In the genomic region with DNA sequence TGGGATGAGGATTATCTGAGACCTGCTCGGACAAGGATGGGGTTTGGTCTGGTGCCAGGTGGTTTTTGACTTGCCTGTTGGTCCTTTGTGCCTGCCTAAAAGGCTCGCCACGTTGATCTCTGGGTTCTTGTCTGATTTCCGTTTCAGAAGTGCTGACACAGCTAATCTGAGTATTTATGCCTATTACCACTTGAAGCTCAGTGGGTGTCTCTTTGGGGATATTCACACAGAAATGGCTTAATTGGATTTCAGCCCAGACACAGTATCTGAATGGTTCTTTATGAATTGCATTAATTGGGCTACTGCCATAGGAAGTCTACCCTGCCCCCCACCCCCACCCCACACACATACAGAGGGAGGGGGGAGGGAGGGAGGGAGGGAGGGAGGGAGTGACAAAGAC, we compare ENCODE assay signal across 11 mouse cellular contexts. TPM values are rescaled to one million over a fixed set of nuclear protein-coding genes. Genes with fewer than 3 reads are reported as not detected.
DNase-seq lines count a peak whose midpoint lies in the region; ATAC-seq lines count a peak whose summit lies in the region.
"Had no signal": no experiment of that assay in that cellular context is flagged by ENCODE, and none has a peak within 500 bp of the region (broad histone marks: within the 10 kb centered on the region; RNA-seq: fewer than 3 reads in every experiment).

No protein-coding gene starts in this region.

- H3K4me1 ChIP-seq in forebrain, embryonic 14.5 days (ENCODE audit: control insufficient read depth, insufficient read depth, low read length) = peaks cover 29% of the 10 kb centered on the region
- H3K4me1 ChIP-seq in liver, embryonic 11.5 days (replicated peaks; ENCODE audit: control insufficient read depth, insufficient read depth, low read length) = peaks cover 22% of the 10 kb centered on the region

- no peak overlapping the region for H3K4me2 ChIP-seq in forebrain, embryonic 14.5 days (ENCODE audit: low read length)
- no peak overlapping the region for H3K4me2 ChIP-seq in liver, embryonic 11.5 days

- H3K27ac ChIP-seq in forebrain, embryonic 14.5 days (ENCODE audit: low read depth, low read length) = no peak overlapping the region
- H3K27ac ChIP-seq in liver, embryonic 11.5 days (ENCODE audit: low read depth, low read length) = no peak overlapping the region
- H3K27ac ChIP-seq: liver, embryonic 14.5 days had no signal

- no peaks in the 10 kb centered on the region for H3K9me3 ChIP-seq in forebrain, embryonic 14.5 days (replicated peaks; ENCODE audit: control insufficient read depth, low read length)
- no peaks in the 10 kb centered on the region for H3K9me3 ChIP-seq in liver, embryonic 11.5 days (ENCODE audit: control insufficient read depth, low read length)
- H3K9me3 ChIP-seq: G1E had no signal

- no peak overlapping the region for H3K4me3 ChIP-seq in forebrain, embryonic 14.5 days (ENCODE audit: low read depth, low read length)
- H3K4me3 ChIP-seq in liver, embryonic 11.5 days (ENCODE audit: low read depth, low read length) = no peak overlapping the region

- no peaks in the 10 kb centered on the region for H3K36me3 ChIP-seq in forebrain, embryonic 14.5 days (ENCODE audit: control insufficient read depth, insufficient read depth, low read length)
- H3K36me3 ChIP-seq in liver, embryonic 11.5 days (ENCODE audit: control insufficient read depth, insufficient read depth, low read length) = no peaks in the 10 kb centered on the region

- peak; percentile 65 for DNase-seq in left cerebral cortex, postnatal 4 days
- no peak for DNase-seq in left cerebral cortex, postnatal 36 days (ENCODE audit: low spot score in 2 of 2)
- peak; percentile 45 for DNase-seq in brain, adult 2 months (ENCODE audit: low read depth, low spot score)
- DNase-seq in forebrain, embryonic 14.5 days (ENCODE audit: low spot score) = peak; percentile 93
- peak; percentile 49 for DNase-seq in naive thymus-derived CD4-positive, alpha-beta T cell, adult 2 months (ENCODE audit: low read depth)
- no peak for DNase-seq in adrenal gland, postnatal 36 days
- no peak for DNase-seq in heart, adult 18-20 months
- no peak for DNase-seq in liver, embryonic 11.5 days (ENCODE audit: low spot score)
- DNase-seq: layer of hippocampus, adult 9-11 months had no signal

- ATAC-seq in forebrain, embryonic 14.5 days = peak; percentile 83
- ATAC-seq in liver, embryonic 11.5 days (replicated peaks; ENCODE audit: low FRiP score) = no peak

- no peak overlapping the region for H3K9ac ChIP-seq in forebrain, embryonic 14.5 days (ENCODE audit: low read length)
- no peak overlapping the region for H3K9ac ChIP-seq in liver, embryonic 11.5 days (ENCODE audit: low read depth, low read length)
- H3K9ac ChIP-seq: liver, embryonic 14.5 days had no signal

- intact Hi-C loops in left cerebral cortex, postnatal 4 days (cut with DNase I) = no loop called here
- intact Hi-C loops in left cerebral cortex, postnatal 36 days (cut with DNase I) = loop anchor here (5.0 kb wide), 1 partner anchor 37 kb away; no protein-coding TSS in a partner anchor

- H3K27me3 ChIP-seq in forebrain, embryonic 14.5 days (replicated peaks; ENCODE audit: control insufficient read depth, insufficient read depth, low read length) = no peaks in the 10 kb centered on the region
- no peaks in the 10 kb centered on the region for H3K27me3 ChIP-seq in liver, embryonic 11.5 days (replicated peaks; ENCODE audit: control insufficient read depth, insufficient read depth, low read length)

- WGBS in forebrain, embryonic 14.5 days = 3% methylated on average over 4 of the region's 4 CpGs
- 56% methylated on average over 4 of the region's 4 CpGs for WGBS in liver, embryonic 11.5 days

RNA-seq across cellular contexts. Expression of a gene that starts 59.9 kb away (rescaled TPM):
- 10 to 100 TPM; 56.2 to 58.7 TPM for total RNA-seq in left cerebral cortex, postnatal 4 days (2021)
- total RNA-seq in left cerebral cortex, postnatal 36 days (2021) = 10 to 100 TPM; 38.7 to 38.8 TPM
- 37.4 and 44.5 TPM in 2 replicates for polyA plus RNA-seq in forebrain, embryonic 14.5 days (2014; fragmentation: Nextera tagmentation; extraction: Ambion mirVana)
- 10 to 100 TPM; 29.7 to 32.9 TPM for total RNA-seq in adrenal gland, postnatal 36 days (2021)
- total RNA-seq in heart, adult 18-20 months (2021) = 10 to 100 TPM; 12.9 to 13.0 TPM
- 24.5 and 26.0 TPM in 2 replicates for polyA plus RNA-seq in liver, embryonic 11.5 days (2014; fragmentation: Nextera tagmentation; extraction: Ambion mirVana)

Comparison
In these comparisons a context has a peak if more than half of its experiments do, and no peak if none do; other contexts are left out.
1. DNase-seq: peak in left cerebral cortex, postnatal 4 days (single experiment), brain, adult 2 months (single experiment), forebrain, embryonic 14.5 days (single experiment) and naive thymus-derived CD4-positive, alpha-beta T cell, adult 2 months (single experiment); none in left cerebral cortex, postnatal 36 days (0 of 2), adrenal gland, postnatal 36 days (0 of 2), heart, adult 18-20 months (0 of 2) and liver, embryonic 11.5 days (single experiment).